Mouse (Mus musculus): ENCODE results near the gene Myadml2.
A peak's percentile ranks its signal among the peaks of the same experiment; 100 is the strongest.

Myadml2 gene

GRCm38 (mm10) chr11:120597240-120598235 is 50.4 kb downstream of the Myadml2 start:
- Histone ChIP-seq H3K27me3 (ENCODE audit: control insufficient read depth, insufficient read depth, low read length, poor library complexity, severe bottlenecking) (no peaks in the 10 kb centered on the region), H3K36me3 (ENCODE audit: control insufficient read depth, insufficient read depth, low read length, poor library complexity, severe bottlenecking) (peaks cover 6% of the 10 kb centered on the region)
- peak; percentile 30 for DNase-seq (ENCODE audit: low read depth, low spot score)
